Mouse (Mus musculus): Measurements from ENCODE around the gene Prdx5.

- TF ChIP-seq CTCF (IDR thresholded peaks at IDR 0.05) = no peak
- peak; percentile 52; the same call in 1 of the 2 replicates for TF ChIP-seq POLR2A (IDR thresholded peaks at IDR 0.05; ENCODE audit: insufficient read depth, low read depth, low read length)
Observed at GRCm38 (mm10) chr19:6869355-6869754, 40.6 kb downstream of the Prdx5 start.

All from heart, adult 2 months (tissue).